Mouse (Mus musculus) thymus, adult 2 months (tissue): Measurements from ENCODE around the gene Gsap.

Source experiments
- CTCF ChIP-seq: fragments of 200-500 bp; IDR thresholded peaks from 2 replicates; pipeline ENCODE4 v1.5.1; 2012; ENCODE audit warnings: mild to moderate bottlenecking, control low read depth, low read length, moderate library complexity, borderline replicate concordance; ENCODE audit not compliant: control insufficient read depth, poor library complexity, insufficient read depth; ENCODE audit errors: extremely low read depth
- POLR2A ChIP-seq: fragments of 200-500 bp; IDR thresholded peaks from 2 replicates; pipeline ENCODE4 v1.6.1; 2012; ENCODE audit warnings: mild to moderate bottlenecking, low read length, control low read depth, moderate library complexity; ENCODE audit not compliant: control insufficient read depth, poor library complexity, insufficient read depth; ENCODE audit errors: extremely low read depth

DNA sequence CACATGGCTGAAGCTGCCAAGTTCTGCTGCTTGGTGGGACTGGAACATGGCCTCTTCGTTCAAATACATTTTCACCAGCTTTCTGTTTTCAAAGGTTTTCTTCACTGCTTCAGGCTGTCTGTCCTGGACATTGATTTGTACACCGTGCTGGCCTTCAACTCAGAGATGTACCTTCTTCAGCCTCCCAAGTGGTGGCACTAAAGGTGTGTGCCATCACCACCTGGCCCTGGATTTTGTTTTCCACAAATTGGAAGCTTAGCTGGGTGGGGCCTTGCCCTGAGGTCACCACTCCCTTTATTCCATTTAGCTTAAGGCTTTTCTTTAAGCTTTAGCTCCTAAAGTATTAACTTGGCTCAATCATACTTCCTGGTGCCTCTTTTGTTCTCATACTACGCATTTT lies 22.6 kb upstream of the Gsap start:
- no peak for TF ChIP-seq CTCF
- TF ChIP-seq POLR2A, result no peak
